Mouse (Mus musculus) embryonic fibroblast, embryonic 13.5 days (primary cell): Measurements from ENCODE around the gene Anks6. TPM values are rescaled to one million over a fixed set of nuclear protein-coding genes. Genes with fewer than 3 reads are reported as not detected.

Experiments
- H3K27ac ChIP-seq: 2 replicates; pipeline ENCODE4 v1.5.1; 2012; ENCODE audit warnings: low read length, control low read depth, inconsistent platforms; ENCODE audit not compliant: insufficient read depth
- H3K4me1 ChIP-seq: 2 replicates; pipeline ENCODE4 v1.6.1; 2011; ENCODE audit warnings: low read length; ENCODE audit not compliant: control insufficient read depth, insufficient read depth
- H3K4me3 ChIP-seq: 2 replicates; pipeline ENCODE4 v1.5.1; 2011; ENCODE audit warnings: mild to moderate bottlenecking, control low read depth, low read length; ENCODE audit not compliant: insufficient read depth
- CTCF ChIP-seq: IDR thresholded peaks from 2 replicates; pipeline ENCODE4 v1.5.1; 2011; ENCODE audit warnings: mild to moderate bottlenecking, control low read depth, low read length, moderate library complexity, borderline replicate concordance; ENCODE audit not compliant: insufficient read depth
- POLR2A ChIP-seq: IDR thresholded peaks from 2 replicates; pipeline ENCODE4 v1.6.1; 2011; ENCODE audit warnings: low read depth, mild to moderate bottlenecking, control low read depth, low read length, moderate library complexity
- polyA plus RNA-seq: library from polyadenylated mRNA; stranded (reverse); fragments of >200 nt; gene quantifications from 2 replicates; pipeline ENCODE4 v1.2.4, GENCODE M21; 2011; ENCODE audit warnings: low read depth; ENCODE audit not compliant: missing spikeins, insufficient read length

The Anks6 gene
- polyA plus RNA-seq, 1 experiment: 6.8 TPM

- Histone ChIP-seq H3K4me3 (no peak overlapping the region), H3K4me1 (no peaks in the 10 kb centered on the region), H3K27ac (no peak overlapping the region)
- TF ChIP-seq POLR2A (no peak), CTCF (peak; percentile 51; the same call in 1 of the 2 replicates)
Measured at GRCm38 (mm10) chr4:47046974-47047373, 10.3 kb downstream of the Anks6 start.

GRCm38 (mm10) chr4:47043866-47044265 is 13.4 kb downstream of the Anks6 start:
- TF ChIP-seq CTCF: no peak
- no peak for TF ChIP-seq POLR2A
- Histone ChIP-seq H3K4me3 (no peak overlapping the region), H3K4me1 (no peaks in the 10 kb centered on the region), H3K27ac (no peak overlapping the region)

GRCm38 (mm10) chr4:47039586-47039985 is 17.6 kb downstream of the Anks6 start:
- Histone ChIP-seq H3K4me3 (no peak overlapping the region), H3K4me1 (peaks cover 10% of the 10 kb centered on the region; the same call in 1 of the 2 replicates), H3K27ac (no peak overlapping the region)
- TF ChIP-seq POLR2A (no peak), CTCF (no peak)

- TF ChIP-seq CTCF (peak; percentile 95), POLR2A (no peak)
- Histone ChIP-seq H3K4me3 (no peak overlapping the region), H3K4me1 (peaks cover 10% of the 10 kb centered on the region; the same call in 1 of the 2 replicates), H3K27ac (no peak overlapping the region)
Measured at GRCm38 (mm10) chr4:47037321-47037657, 19.9 kb downstream of the Anks6 start.

GRCm38 (mm10) chr4:47036486-47037320 is 20.5 kb downstream of the Anks6 start:
- no peak for TF ChIP-seq CTCF
- Histone ChIP-seq H3K27ac (0 out of 2 replicates have a peak overlapping the region, but pooled peaks have one; percentile 19), H3K4me1 (peaks cover 10% of the 10 kb centered on the region; the same call in 1 of the 2 replicates), H3K4me3 (no peak overlapping the region)

- H3K27ac ChIP-seq: no peak overlapping the region
- no peak overlapping the region for H3K4me3 ChIP-seq
- TF ChIP-seq POLR2A (no peak), CTCF (no peak)
- peaks cover 10% of the 10 kb centered on the region; the same call in 1 of the 2 replicates for H3K4me1 ChIP-seq
Measured at GRCm38 (mm10) chr4:47035536-47035935, 21.7 kb downstream of the Anks6 start.

- TF ChIP-seq POLR2A: no peak
- no peak for TF ChIP-seq CTCF
- no peak overlapping the region for H3K27ac ChIP-seq
- H3K4me3 ChIP-seq: no peak overlapping the region
- peaks cover 10% of the 10 kb centered on the region; the same call in 1 of the 2 replicates for H3K4me1 ChIP-seq
Measured at GRCm38 (mm10) chr4:47032171-47032570, 25.1 kb downstream of the Anks6 start.

- H3K4me3 ChIP-seq: no peak overlapping the region
- TF ChIP-seq CTCF (no peak), POLR2A (no peak)
- no peak overlapping the region for H3K27ac ChIP-seq
Measured at GRCm38 (mm10) chr4:47028791-47029190, 28.4 kb downstream of the Anks6 start.

GRCm38 (mm10) chr4:47023949-47024348 is 33.3 kb downstream of the Anks6 start:
- TF ChIP-seq POLR2A (no peak), CTCF (no peak)
- Histone ChIP-seq H3K27ac (no peak overlapping the region), H3K4me3 (no peak overlapping the region), H3K4me1 (no peaks in the 10 kb centered on the region)

More at GRCm38 (mm10) chr4:47028791-47029190, 28.4 kb downstream of the Anks6 start:
- H3K4me1 ChIP-seq: no peaks in the 10 kb centered on the region
